Mouse (Mus musculus): ENCODE results near the gene Zfp551.

Gene Zfp551

DNA sequence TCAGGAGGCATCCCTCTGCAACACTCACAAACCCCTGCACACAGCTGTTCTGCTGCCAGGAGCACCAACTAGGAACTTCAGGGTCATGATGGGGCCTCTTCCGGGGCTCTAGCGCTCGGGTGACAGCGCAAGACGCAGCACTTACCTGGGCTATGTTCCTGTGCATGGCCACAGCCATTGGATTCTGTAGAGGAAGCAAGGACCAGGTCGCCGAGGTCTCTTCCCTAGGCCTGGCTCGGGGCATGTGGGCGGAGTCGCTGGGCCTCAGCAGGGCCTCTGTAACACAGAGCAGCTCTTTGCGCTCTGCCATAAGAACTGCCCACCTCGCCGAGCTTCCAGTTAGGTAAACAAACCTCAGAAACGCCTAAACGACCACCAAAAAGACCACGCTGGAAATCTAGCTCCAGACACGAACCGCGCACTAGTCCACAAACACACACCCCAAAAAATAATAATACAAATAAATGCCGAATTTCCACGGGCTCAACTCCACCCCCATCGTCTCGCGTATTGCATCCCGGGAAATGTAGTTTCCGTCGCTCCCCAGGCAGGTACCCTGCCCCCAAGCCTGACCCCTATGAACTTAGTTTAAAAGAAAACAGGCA lies at the start of gene Zfp551:
Gene Zfp551 (minus strand): TSS at position 507 of the 605 bp plus-strand sequence.
- DNase-seq (ENCODE audit: extremely low read depth, low read depth), result no peak

DNA sequence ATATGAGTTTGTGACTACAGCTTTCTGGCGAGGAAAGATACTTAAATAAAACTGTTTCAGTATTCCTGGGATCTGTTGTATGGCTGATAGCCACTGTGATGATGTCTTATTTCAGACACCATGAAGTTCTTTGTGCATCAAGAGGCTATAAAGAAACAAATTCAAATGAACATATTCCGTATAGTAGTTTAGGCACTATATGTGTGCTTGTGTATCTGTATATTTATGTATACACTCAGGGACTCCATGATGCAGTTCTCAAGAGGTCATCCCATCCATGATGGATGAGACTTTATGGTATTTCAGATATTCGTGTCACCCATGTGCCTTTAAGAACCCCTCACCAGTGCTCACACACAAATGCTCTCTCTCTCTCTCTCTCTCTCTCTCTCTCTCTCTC lies 304 bp upstream of the Zfp551 start:
- no peak for DNase-seq (ENCODE audit: extremely low read depth, low read depth)

DNA sequence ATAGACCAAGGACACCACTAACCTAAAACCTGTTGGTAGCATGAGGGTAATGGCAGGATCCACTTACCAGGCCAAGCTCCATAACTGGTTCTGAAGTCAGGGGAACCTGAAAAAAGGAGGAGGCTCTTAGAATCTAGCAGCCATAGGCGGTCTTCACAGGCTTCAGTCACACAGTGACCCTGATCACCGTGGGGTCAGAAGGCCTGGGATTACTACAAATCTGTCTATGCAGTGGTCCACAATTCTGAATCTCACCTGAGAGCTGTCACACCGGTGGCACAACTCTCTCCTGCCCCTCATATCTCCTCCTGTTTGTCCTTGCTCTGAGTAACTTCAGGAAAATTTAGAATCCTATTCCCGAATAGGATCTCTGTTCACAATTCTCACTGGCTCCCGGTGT lies 810 bp downstream of the Zfp551 start:
- DNase-seq (ENCODE audit: extremely low read depth, low read depth), result no peak

DNA sequence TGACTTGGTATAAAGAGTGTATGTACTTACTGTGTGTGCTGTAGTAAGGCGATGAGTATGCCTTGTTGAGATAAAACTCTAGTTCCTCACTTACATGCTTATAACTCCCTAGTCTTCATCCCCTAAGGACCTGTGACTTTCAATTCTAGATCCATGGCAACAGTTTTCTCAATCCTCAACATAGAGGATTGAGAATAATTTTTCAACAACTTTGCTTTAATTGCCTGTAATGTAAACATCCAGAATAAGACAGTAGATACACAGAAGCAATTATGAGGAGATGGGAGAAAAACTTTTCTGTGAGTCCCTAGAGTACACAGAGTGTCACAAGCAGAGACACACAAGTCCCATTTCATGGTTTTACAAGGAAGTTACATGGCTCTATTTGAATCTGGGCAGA lies 53.4 kb downstream of the Zfp551 start, which contains the start of gene Vmn1r84:
Gene Vmn1r84 (minus strand): TSS at position 101 of the 400 bp plus-strand sequence.
- DNase-seq (ENCODE audit: extremely low read depth, low read depth), result no peak

Data from MEL-GATA-1-ER (cell line).